Mouse (Mus musculus) thymus, adult 18-20 months (tissue): Measurements from ENCODE around the gene Lgals3bp.
A peak's percentile ranks its signal among the peaks of the same experiment; 100 is the strongest.

Source experiments
- DNase-seq, 2 experiments: peaks; one replicate each; pipeline ENCODE4 v3.0.0; 2022; ENCODE audit warnings: mixed read lengths in 2 of 2

Gene Lgals3bp

DNA sequence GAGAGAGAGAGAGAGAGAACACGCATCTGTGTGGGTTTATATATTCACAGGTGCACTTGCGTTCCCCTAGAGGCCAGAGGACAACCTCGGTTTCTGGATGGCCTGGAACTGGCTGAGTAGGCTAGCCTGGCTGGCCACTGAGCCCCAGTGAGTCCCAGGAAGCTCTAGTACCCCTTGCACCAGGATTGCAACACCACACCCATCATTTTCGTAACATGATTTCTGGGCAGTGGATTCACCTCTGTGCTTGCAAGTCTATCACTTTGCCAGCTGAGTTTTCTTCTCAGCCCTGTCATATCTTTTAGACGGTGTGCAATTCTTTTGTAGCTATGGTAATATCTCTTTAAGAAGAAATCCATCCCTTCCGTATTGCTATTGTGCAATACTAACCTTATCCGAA lies 18.4 kb upstream of the Lgals3bp start:
- DNase-seq, result no peak

DNA sequence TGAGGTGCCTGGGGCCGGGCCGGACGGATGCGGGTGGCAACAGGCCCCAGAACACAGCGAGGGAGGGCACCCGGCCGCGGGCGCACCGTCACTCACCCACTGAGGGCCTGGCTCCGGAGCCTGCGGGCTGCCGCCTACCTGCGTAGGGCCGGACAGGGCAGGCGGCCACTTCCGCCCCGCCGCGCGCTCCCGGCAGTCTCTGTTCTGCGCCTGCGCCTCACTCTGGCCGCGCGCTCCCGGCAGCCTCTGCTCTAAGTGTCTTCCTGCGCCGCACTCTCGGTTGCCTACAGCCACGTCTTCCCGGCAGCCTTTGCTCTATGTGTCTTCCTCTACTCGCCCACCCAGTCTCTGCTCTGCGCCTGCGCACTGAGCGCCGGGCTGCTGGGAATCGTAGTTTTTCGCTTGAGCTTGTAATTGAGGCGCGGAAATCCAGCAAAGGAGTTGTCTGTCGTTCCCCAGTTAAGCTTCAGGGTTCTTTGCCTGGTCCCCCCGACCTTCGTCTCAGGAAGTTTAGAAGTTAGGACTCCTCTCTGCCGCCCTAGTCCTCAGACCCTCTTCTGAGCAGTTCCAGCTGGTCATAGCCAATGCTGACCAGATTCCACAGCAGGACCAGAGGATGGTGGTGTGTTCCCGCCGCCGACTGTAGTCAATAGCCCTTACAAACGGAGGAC lies 17.1 kb upstream of the Lgals3bp start, which contains the start of gene Cant1:
TSS of gene Cant1 (minus strand) at position 253 of the 671 bp plus-strand sequence.
- DNase-seq, result peak; percentile 98 to 99

DNA sequence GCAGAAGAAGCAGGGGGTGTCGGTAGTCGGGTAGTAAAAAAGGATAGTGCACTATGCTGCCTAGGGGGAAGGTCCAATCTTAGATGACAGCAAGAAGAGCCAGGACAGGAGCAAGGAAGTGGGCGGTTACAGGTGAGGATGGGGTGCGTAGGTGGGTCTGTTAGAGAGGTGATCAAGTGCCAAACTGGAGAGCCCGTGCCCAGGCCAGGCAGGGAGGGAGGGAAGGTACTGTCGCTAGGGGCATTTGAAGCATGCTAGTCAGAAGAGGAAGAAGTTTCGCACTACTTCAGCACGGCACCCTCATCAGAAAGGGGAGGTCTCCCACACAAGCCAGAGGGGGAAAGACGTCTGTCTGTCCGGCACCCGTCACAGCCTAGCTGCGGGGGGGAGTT lies 16.5 kb upstream of the Lgals3bp start:
- DNase-seq, result no peak

DNA sequence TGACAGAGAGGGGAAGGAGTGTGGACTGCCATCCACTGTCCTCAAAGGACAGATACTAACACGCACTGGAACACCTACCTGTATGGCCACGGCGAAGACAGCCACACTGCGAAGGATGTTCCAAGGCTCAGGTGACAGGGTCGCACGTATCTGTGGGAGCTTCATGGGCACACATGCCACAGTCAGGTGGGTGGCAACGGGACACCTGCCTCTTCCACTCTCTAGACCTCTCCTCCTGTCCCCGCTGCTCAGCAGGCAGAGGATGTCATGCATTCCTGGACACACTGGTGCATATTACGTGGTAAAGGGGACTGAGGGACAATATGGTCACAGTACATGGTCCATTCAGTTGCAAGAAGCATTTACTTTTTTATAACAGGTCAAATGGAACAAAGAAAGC lies 15.6 kb upstream of the Lgals3bp start:
- DNase-seq, result no peak

DNA sequence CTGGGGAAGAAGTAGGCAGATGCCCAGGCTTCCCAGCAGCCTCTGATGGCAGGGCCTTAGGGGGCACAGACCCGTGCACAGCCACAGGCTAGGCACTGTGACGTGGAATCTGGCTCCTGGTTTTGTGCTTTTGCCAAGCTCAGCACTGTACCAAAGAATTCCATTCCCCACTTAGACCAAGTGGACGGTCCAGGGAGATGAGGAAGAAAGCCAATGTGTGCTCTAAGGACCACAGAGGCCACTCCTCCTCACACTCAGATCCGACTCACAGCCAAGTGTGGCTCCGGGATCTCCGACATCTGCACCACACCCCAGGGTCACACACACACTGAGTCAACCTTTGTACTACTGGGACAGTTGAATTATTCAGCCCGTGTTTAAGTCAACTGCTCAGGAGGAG lies 14.2 kb upstream of the Lgals3bp start:
- no peak for DNase-seq

DNA sequence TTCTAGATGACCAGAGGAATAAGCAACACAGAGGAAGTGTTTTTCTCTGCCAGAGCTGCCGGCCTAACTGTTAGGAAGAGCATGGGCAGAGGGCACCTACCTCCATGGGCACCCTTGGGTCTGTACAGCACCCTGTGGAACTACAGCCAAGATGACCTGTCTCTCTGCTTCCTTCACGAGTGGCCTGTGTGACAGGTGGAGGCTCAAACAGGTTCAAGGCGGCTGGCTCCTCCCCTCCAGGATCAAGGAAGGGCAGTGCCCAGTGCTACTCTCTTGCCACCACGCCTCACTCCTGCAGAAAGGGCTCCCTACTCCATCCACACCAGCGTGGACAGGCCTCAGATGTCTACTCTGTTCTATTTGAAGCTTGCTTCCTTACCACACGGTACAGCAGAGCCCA lies 13.7 kb upstream of the Lgals3bp start:
- no peak for DNase-seq

DNA sequence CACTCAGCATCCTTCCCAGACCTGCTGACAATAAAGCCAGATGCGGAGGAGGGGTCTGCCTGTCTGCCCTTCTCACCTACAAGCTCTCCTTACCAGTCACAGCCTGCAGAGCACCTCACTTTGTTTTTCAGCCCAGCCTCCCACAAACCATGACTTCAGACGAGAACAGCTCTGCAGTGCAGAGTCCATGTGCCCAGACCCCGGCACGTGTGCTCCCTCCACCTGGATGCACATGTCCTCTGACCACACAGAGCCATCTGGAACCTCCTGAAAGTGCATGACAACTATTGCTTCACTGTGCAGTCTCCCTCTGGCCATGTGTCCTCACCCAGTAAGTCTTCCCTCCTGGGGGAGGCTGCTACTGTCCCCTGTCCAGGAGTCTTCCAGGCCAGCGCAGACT lies 12.4 kb upstream of the Lgals3bp start:
- DNase-seq, result no peak

DNA sequence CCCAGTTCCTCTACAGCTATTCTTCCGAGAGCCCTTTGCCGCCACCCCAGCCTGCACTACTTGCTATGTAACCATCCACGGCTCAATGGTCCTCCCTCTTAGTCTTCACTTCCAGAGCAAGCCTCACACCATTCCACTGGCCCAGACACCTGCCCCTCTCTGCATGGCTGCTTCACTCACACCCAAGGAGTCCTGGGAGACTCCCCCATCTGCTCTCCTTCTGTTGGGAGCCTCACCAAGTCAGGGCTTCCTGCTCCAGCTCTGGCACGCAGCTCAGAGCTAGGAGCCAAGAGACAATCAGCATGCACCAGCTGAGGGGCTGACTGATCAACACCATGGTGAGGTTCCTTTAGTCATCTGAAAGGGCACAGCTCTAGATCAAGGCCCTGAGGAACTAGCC lies 11.2 kb upstream of the Lgals3bp start:
- DNase-seq, result no peak

DNA sequence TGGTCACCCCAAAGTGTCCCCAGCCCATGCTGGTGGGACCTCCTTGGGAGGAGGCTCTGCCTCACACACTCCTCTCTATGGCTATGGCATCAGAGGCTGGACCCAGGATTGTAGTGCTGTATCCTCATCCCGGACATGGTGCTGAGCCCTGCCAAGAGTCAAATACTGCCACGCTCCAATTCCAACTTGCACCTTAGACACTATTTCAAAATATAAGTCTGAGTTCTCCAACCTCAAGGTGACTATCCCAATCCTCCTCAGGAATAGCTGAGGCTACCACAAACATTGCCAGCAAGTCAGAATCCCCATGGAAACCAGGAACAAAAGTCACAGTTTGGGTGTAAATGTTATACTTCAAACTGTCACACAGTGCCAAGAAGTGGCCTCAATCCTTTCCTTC lies 10.7 kb upstream of the Lgals3bp start:
- DNase-seq, result no peak

DNA sequence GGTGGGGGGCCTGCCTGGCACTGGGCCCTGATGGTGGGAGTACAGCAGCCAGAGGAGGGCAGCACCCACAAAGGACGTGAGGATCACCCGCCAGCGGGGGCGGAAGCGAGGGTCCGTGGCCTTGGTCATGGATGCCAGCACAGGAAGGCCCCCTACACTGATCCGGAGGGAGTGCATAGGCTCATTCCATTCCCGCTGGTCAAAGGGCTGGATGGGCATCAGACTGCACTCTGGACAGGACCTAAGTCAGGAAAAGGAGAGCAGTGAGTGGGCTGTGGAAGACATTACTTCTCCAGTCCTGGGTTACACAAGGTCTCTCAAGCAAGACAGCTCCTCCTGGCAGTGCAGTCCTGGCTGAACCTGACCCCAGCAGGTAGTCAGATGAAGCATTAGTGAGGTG lies 9.4 kb upstream of the Lgals3bp start:
- no peak for DNase-seq

DNA sequence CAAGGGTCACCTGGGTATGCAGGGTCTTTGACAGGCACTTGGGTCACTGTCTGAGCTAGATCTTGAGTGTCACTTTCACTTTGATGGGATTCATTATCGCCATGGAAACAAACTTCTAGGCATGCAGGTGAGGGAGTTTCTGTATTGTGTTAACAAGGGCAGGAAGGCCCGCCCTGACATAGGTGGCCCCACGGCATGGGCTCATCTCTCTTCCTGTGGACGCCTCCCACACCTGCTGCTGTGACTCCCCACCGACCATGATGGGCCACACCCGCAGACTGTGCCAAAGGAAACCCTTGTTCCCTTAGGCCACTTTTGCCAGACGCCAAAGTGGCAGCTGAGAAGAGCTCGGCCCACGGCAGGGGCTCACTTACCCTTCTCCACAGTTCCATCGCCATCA lies 8.6 kb upstream of the Lgals3bp start:
- no peak for DNase-seq

DNA sequence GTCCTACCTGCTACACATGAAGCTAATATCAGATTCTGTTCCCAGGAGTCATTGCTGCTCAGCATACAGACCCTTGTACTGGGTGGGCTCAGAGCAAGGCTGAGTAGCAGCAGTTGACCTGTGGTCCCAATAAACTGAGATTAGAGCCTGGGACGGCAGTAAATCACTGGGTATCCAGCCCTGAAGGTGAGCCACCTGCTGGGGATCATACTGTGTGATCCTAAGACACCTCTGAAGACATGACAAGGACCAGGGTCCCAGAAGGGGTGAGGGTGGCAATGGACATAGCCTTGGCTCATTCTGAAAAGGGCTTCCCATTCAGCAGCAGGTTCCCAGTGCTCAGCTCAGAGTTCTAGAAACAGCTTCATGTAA lies 8.2 kb upstream of the Lgals3bp start:
- no peak for DNase-seq

DNA sequence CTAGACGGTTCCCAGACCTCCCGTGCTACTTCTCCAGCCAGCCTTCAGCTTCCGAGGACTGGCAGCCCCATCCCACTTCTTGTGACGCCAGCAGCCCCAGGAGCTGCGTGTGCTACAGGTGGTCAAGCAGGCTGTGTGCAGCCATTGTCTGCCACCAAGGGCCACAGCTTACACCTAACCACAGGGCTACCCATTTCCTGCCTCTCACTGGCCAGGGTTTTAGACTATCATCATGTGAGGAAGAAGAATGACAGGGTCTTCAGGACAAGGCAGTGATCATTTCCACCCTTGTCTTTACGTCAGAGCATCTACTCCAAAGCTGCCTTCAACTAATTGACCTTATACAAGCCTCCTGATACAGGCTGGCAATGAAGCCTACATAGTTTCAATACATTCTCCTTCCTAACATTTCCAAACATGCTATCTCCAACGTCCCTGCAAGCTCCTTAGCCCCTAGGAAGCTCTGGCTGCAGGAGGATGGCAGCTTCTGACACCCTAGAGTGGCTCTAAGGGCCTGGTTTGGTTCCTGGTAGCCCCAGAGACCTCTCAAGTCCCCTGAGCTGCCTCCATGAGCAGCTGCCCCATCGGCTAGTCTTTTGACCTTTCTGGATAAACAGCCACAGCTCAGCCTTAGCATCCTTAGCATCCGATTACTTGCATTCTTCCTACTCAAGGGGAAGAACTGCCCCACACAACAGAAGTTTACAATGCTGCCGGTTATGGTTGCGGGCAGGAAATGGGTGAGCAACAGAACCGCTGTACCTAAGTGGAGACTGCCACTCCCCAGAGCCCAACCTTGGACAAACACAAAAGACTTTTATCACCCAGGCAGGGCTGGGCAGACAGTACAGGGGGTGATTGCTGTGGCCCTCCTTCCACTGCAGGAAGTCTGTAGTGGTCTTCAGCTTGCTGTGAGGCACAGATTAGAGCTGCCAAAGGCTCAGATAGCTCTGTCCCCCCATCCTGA lies 7.5 kb upstream of the Lgals3bp start:
- no peak for DNase-seq

DNA sequence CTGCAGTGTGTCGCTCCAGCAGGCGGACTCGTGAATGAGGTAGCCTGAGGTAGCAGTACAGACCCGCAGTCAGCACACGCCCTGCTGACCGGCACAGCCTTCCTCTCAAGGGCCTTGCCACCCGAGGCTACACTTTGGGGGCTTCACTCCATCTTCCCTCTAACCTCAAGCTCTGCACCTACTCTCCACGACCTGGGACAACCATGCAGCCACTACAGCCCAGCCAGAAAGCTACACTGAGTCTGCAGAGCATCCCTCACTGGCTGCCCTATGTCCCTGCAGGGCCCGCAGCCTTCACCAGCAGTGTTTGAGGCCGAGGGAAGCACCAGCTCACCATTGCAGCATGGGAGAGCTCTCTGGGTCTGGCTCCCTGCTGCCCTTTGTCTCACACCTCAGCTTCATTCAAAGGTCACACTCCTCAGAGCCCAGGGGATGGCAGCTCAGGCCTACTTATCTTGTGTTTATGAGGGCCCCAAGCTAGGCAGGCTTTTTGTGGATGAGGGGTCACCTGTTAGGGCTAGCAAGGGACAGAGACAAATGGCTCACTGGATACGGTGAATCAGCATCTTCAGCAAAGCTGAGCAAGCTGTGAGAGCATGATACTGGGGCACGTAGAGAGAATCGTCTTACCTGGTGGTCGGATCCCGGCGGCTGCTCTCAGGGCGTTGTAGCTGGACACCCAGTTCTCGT lies 6.3 kb upstream of the Lgals3bp start:
- DNase-seq, result peak in 1 of 2 experiments; percentile 0

DNA sequence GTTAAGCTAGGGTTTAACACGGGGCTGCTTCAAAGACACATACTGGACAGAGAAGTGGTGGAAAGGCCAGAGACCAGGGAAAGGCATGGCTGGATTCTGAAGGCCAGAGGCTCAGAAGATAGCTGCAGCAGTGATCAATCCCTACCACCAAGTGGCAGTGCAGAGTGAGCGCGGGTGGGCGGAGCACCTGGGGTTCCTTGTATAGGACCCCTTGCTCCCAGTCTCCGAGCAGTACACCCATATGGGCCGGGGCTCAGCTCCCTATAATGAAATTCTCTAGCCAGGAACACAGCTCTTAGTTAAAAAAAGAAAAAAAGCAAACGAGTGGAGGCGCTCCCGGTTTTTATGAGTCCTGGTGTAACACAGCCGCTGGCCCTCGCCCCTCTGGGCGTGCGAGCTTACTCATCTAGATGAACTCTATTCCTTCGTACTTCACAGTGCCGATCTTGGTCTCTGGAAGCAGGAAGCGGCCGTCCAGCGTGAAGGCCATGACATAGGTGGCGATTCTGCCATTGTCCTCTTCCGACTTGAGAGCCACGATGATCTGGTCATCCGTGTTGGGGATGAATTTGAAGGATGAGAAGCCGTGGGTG lies 5.5 kb upstream of the Lgals3bp start:
- peak in 1 of 2 experiments; percentile 22 for DNase-seq

DNA sequence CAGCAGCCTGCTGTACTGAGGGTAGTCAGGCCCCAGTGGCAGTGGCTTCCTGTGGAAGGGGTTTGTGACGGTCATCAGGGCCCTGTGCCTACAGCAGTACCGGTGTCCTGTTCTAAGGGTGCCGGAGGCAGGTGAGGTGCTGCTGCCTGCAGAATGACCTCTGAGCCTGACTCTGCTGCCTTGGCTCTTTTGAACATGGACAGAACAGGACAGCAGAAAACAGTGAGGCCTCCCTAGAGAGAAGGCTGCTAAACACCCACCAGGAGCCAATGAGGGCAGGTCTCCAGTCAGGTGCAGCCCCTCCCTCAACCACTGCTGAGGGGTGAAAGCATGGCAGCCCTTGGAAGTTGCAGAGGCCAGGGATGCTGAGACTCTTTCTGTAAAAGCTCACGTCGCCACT lies 4.6 kb upstream of the Lgals3bp start:
- DNase-seq, result no peak

DNA sequence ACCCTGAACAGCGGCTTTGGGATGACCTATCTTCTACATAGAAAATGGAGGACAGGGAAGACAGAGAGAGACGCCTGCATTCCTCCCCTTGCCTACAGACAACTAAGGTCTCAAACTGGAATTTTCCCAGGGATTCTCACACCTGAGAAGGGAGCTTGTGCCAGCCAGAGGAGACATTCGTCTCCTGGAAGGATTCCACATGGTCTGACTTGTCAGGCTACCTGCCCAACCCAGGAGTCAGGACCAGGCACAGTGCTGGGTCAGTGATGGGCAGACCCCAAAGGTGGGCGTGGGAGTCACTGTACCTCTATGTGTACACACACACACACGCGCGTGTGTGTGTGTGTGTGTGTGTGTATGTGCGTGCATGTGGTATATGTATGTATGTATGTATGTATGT lies 3.4 kb upstream of the Lgals3bp start:
- no peak for DNase-seq

DNA sequence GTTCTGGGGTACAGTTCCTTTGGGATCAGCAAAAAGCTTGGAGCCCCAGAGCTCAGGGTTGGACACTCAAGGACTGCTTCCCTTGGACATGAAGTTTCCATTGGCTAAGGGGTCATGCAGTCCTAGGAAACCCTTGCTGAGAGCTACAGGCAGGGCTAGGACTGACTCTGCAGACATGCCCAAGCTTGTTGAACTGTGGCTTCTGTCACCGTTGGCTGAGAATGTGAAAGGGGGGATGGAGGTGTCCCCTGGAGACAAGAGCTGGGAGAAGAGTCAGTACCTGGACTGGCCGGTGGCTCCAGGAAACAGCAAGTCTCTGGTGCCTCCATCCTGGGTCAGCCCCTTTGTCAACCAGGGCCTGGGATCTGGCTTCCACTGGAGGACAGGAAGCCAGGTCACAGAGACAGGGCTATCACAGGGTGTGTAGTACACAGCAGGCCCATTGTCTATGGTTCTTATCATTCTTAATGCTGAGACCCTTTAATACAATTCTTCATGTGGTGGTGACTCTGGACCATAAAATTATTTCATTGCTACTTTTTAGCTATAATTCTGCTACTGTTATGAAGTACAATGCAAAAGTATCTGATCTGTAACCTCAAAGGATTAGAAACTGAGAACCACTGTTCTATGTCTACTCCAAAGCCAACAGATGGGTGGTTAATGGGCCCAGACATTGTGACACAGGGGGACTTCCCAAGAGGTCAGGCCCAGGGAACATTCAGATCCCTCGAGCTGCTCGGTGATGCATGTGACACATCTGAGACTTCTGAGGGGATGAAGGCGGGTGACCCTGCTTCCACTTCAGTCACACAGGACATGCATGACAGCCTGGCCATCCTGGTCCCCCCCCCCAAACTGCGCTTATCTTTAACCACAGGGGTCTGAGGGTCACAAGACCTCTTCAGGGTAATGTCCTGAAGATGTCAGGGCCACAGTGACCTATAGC lies 2.3 kb upstream of the Lgals3bp start:
- peak in 1 of 2 experiments; percentile 1 for DNase-seq

DNA sequence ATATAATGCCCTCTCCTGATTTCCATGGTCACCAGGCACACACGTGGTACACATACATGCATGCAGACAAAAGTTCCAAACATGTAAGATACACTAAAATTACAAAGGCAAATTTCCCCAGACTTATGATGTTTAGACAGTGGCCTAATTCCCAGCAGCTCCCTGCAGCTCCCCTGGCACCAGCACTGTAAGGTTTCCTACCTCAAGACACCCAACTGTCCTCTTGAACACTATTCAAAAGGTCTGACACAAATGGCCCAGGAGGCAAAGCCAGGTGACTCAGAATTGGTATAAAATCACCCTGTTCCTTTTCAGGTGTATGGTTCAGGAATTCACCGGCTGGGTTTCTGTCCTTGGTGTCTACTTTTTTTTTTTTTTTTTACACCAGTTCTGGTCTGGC lies 1.3 kb upstream of the Lgals3bp start:
- no peak for DNase-seq

DNA sequence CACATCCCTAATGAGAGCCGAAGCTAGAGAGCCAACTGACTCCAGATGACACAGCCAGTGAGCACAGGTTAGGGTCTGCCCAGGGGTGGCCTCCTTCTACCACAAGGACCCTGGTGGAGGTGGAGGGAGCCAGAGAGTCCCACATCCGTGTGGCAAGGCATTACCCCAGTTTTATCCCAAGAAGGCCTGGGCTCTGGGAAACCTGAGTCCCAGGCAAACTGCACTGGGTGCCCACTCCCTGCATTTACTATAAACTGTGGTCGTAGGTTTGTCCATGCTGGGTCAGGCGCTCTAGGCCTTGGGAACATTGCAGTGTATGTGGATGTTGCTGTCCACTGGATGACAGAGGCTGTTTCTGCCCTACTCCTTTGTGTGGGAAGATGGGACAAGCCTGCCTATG lies 697 bp downstream of the Lgals3bp start:
- peak in 1 of 2 experiments; percentile 3 for DNase-seq

DNA sequence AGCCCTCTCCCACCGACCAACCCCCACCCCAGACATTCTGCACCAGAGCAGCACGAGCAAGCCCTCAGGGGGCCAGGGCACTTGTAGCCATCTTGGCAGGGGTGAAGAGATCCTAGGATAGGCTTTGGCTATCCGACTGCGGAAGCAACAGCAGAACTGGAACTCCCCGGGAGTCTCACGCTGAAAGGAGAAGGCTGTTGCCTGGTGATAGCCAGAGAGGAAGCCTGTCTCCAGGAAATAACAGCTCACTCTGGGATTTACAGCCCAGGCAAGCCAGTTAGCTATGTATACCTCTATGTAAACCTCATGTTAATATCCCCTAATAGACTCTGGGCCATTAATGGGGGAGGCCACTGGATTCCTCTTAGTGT lies 1.3 kb downstream of the Lgals3bp start:
- DNase-seq, result peak in 1 of 2 experiments; percentile 1
